Mouse (Mus musculus) A20 (cell line): ENCODE data around the gene Kti12.

Experiments used
- DNase-seq: peaks from one replicate; pipeline ENCODE4 v3.0.0-alpha.2; 2011; ENCODE audit warnings: low read depth, low spot score

Gene Kti12

GRCm38 (mm10) chr4:108847715-108848504 is at the start of gene Kti12:
TSS of gene Kti12 (plus strand) at chr4:108847785.
- peak; percentile 91 for DNase-seq

- peak; percentile 47 for DNase-seq
These were observed 49.3 kb upstream of the Kti12 start for GRCm38 (mm10) chr4:108798083-108798830.

- DNase-seq, result no peak
These were observed 44.0 kb upstream of the Kti12 start for GRCm38 (mm10) chr4:108803535-108803934.

- DNase-seq, result no peak
These were observed 36.4 kb upstream of the Kti12 start for GRCm38 (mm10) chr4:108811142-108811541.

GRCm38 (mm10) chr4:108811550-108811949 is 36.0 kb upstream of the Kti12 start:
- DNase-seq, result no peak

- no peak for DNase-seq
These were observed 21.9 kb upstream of the Kti12 start for GRCm38 (mm10) chr4:108825677-108826076.

- DNase-seq, result no peak
These were observed 21.5 kb upstream of the Kti12 start for GRCm38 (mm10) chr4:108826096-108826495.

- peak; percentile 27 for DNase-seq
These were observed 20.9 kb upstream of the Kti12 start for GRCm38 (mm10) chr4:108826643-108827042.

- no peak for DNase-seq
These were observed 16.9 kb upstream of the Kti12 start for GRCm38 (mm10) chr4:108830698-108831097.

- peak; percentile 96 for DNase-seq
These were observed 14.4 kb upstream of the Kti12 start, which contains the start of gene Btf3l4 for GRCm38 (mm10) chr4:108832916-108833827. TSS of gene Btf3l4 (minus strand) at chr4:108833614.

GRCm38 (mm10) chr4:108833828-108834114 is 13.8 kb upstream of the Kti12 start:
- DNase-seq, result no peak

GRCm38 (mm10) chr4:108834115-108834970 is 13.2 kb upstream of the Kti12 start, which contains the start of gene Txndc12:
TSS of gene Txndc12 (plus strand) at chr4:108834601.
- DNase-seq, result peak; percentile 95

- no peak for DNase-seq
These were observed 12.6 kb upstream of the Kti12 start for GRCm38 (mm10) chr4:108834971-108835311.

- DNase-seq, result peak; percentile 59
These were observed 12.1 kb upstream of the Kti12 start for GRCm38 (mm10) chr4:108835496-108835895.

- no peak for DNase-seq
These were observed 9.6 kb upstream of the Kti12 start for GRCm38 (mm10) chr4:108838031-108838430.

GRCm38 (mm10) chr4:108841920-108842578 is 5.5 kb upstream of the Kti12 start:
- DNase-seq, result no peak

GRCm38 (mm10) chr4:108843336-108843735 is 4.2 kb upstream of the Kti12 start:
- no peak for DNase-seq

GRCm38 (mm10) chr4:108845824-108846569 is 1.6 kb upstream of the Kti12 start:
- no peak for DNase-seq

- DNase-seq, result no peak
These were observed 892 bp downstream of the Kti12 start, which contains the start of gene A730015C16Rik for GRCm38 (mm10) chr4:108848505-108848848. TSS of gene A730015C16Rik (minus strand) at chr4:108848619.

- no peak for DNase-seq
These were observed 19.2 kb downstream of the Kti12 start for GRCm38 (mm10) chr4:108866806-108867205.
